Mouse (Mus musculus) MEL (cell line): ENCODE measurements around the gene Mrps18a. TPM values are rescaled to one million over a fixed set of nuclear protein-coding genes. Genes with fewer than 3 reads are reported as not detected.

Source experiments
- DNase-seq: peaks from one replicate; pipeline ENCODE4 v3.0.0; 2011; ENCODE audit warnings: low read depth, low spot score
- H3K27ac ChIP-seq: 2 replicates; pipeline ENCODE4 v1.5.1; 2012; ENCODE audit warnings: low read depth, mild to moderate bottlenecking, control low read depth, low read length, moderate library complexity; ENCODE audit not compliant: control insufficient read depth
- H3K27me3 ChIP-seq, 2 experiments: fragments of 150-350 bp in 1 of 2; sonication (generic) in 1 of 2; 2 replicates each; pipeline ENCODE4 v1.6.1; 2012; ENCODE audit warnings: low read length in 2 of 2, mild to moderate bottlenecking in 2 of 2, improper control_type of control experiment in 1 of 2, moderate library complexity in 1 of 2; ENCODE audit not compliant: insufficient read depth in 2 of 2, control insufficient read depth in 1 of 2
- H3K36me3 ChIP-seq, 2 experiments: 2 replicates each; pipeline ENCODE4 v1.6.1; 2012 to 2014; ENCODE audit warnings: low read length in 2 of 2, improper control_type of control experiment in 1 of 2, inconsistent platforms in 1 of 2, mild to moderate bottlenecking in 1 of 2; ENCODE audit not compliant: insufficient read depth in 2 of 2, control insufficient read depth in 1 of 2
- H3K4me1 ChIP-seq, 2 experiments: fragments of 150-350 bp in 1 of 2; sonication (generic) in 1 of 2; 2 replicates each; pipeline ENCODE4 v1.6.1; 2012; ENCODE audit warnings: low read length in 2 of 2, improper control_type of control experiment in 1 of 2, mild to moderate bottlenecking in 1 of 2; ENCODE audit not compliant: insufficient read depth in 2 of 2, control insufficient read depth in 1 of 2
- H3K4me3 ChIP-seq, 2 experiments: fragments of 150-350 bp in 1 of 2; sonication (generic) in 1 of 2; 2 replicates each; pipeline ENCODE4 v1.5.1; 2012; ENCODE audit warnings: low read depth in 2 of 2, low read length in 2 of 2, mild to moderate bottlenecking in 2 of 2, moderate library complexity in 2 of 2, control low read depth in 1 of 2, improper control_type of control experiment in 1 of 2; ENCODE audit not compliant: control insufficient read depth in 1 of 2, insufficient read depth in 1 of 2
- H3K79me2 ChIP-seq: 2 replicates; pipeline ENCODE4 v1.6.1; 2012; ENCODE audit warnings: mild to moderate bottlenecking, low read length, moderate library complexity; ENCODE audit not compliant: control insufficient read depth, poor library complexity, insufficient read depth
- H3K9ac ChIP-seq: 2 replicates; pipeline ENCODE4 v1.6.1; 2012; ENCODE audit warnings: low read depth, mild to moderate bottlenecking, control low read depth, low read length, moderate library complexity; ENCODE audit not compliant: control insufficient read depth, poor library complexity, severe bottlenecking
- H3K9me3 ChIP-seq: fragments of 150-350 bp; sonication (generic); replicated peaks from 2 replicates; pipeline ENCODE4 v1.6.1; 2012; ENCODE audit warnings: mild to moderate bottlenecking, low read length, improper control_type of control experiment, moderate library complexity; ENCODE audit not compliant: insufficient read depth
- CHD2 ChIP-seq: IDR thresholded peaks from 2 replicates; pipeline ENCODE4 v1.6.1; 2011; ENCODE audit warnings: low read length, improper control_type of control experiment
- EP300 ChIP-seq, 2 experiments: IDR thresholded peaks; 2 replicates each; pipeline ENCODE4 v1.6.1; 2011; ENCODE audit warnings: improper control_type of control experiment in 2 of 2, low read length in 2 of 2, low read depth in 1 of 2, mild to moderate bottlenecking in 1 of 2
- ETS1 ChIP-seq: IDR thresholded peaks from 2 replicates; pipeline ENCODE4 v1.6.1; 2012; ENCODE audit warnings: low read depth, mild to moderate bottlenecking, inconsistent platforms, low read length, improper control_type of control experiment, moderate library complexity
- GABPA ChIP-seq: IDR thresholded peaks from 2 replicates; pipeline ENCODE4 v1.6.1; 2012; ENCODE audit warnings: low read depth, mild to moderate bottlenecking, inconsistent platforms, low read length, improper control_type of control experiment, moderate library complexity
- GATA1 ChIP-seq: IDR thresholded peaks from 2 replicates; pipeline ENCODE4 v1.6.1; 2011; ENCODE audit warnings: low read depth, low read length, improper control_type of control experiment
- HCFC1 ChIP-seq: IDR thresholded peaks from 2 replicates; pipeline ENCODE4 v1.6.1; 2012; ENCODE audit warnings: low read depth, mild to moderate bottlenecking, inconsistent platforms, low read length, improper control_type of control experiment, moderate library complexity
- JUND ChIP-seq: IDR thresholded peaks from 2 replicates; pipeline ENCODE4 v1.6.1; 2011; ENCODE audit warnings: low read depth, mild to moderate bottlenecking, improper control_type of control experiment, low read length
- MAFK ChIP-seq: IDR thresholded peaks from 2 replicates; pipeline ENCODE4 v1.6.1; 2011; ENCODE audit warnings: low read depth, mild to moderate bottlenecking, low read length, improper control_type of control experiment, borderline replicate concordance
- MAX ChIP-seq: IDR thresholded peaks from 2 replicates; pipeline ENCODE4 v1.6.1; 2011; ENCODE audit warnings: low read length, improper control_type of control experiment
- MAZ ChIP-seq: IDR thresholded peaks from 2 replicates; pipeline ENCODE4 v1.6.1; 2012; ENCODE audit warnings: low read depth, mild to moderate bottlenecking, inconsistent platforms, low read length, improper control_type of control experiment
- MEF2A ChIP-seq: IDR thresholded peaks from 2 replicates; pipeline ENCODE4 v1.6.1; 2014; ENCODE audit warnings: low read depth, mild to moderate bottlenecking, inconsistent platforms, low read length, improper control_type of control experiment; ENCODE audit not compliant: poor library complexity, insufficient replicate concordance, severe bottlenecking; ENCODE audit errors: extremely low read depth
- MXI1 ChIP-seq: IDR thresholded peaks from 2 replicates; pipeline ENCODE4 v1.6.1; 2011; ENCODE audit warnings: mild to moderate bottlenecking, low read depth, low read length, improper control_type of control experiment
- POLR2AphosphoS2 ChIP-seq: IDR thresholded peaks from 2 replicates; pipeline ENCODE4 v1.6.1; 2011; ENCODE audit warnings: low read length, improper control_type of control experiment
- RAD21 ChIP-seq: IDR thresholded peaks from 2 replicates; pipeline ENCODE4 v1.6.1; 2011; ENCODE audit warnings: mild to moderate bottlenecking, low read depth, low read length, improper control_type of control experiment
- SIN3A ChIP-seq: IDR thresholded peaks from 2 replicates; pipeline ENCODE4 v1.6.1; 2012; ENCODE audit warnings: low read length, improper control_type of control experiment, inconsistent platforms
- SMC3 ChIP-seq: IDR thresholded peaks from 2 replicates; pipeline ENCODE4 v1.6.1; 2011; ENCODE audit warnings: low read depth, low read length, improper control_type of control experiment
- TCF12 ChIP-seq: IDR thresholded peaks from 2 replicates; pipeline ENCODE4 v1.6.1; 2014; ENCODE audit warnings: low read depth, mild to moderate bottlenecking, inconsistent platforms, low read length, improper control_type of control experiment, moderate library complexity
- UBTF ChIP-seq: IDR thresholded peaks from 2 replicates; pipeline ENCODE4 v1.6.1; 2012; ENCODE audit warnings: low read depth, mild to moderate bottlenecking, inconsistent platforms, low read length, improper control_type of control experiment, moderate library complexity, borderline replicate concordance; ENCODE audit not compliant: insufficient read depth
- USF1 ChIP-seq: IDR thresholded peaks from 2 replicates; pipeline ENCODE4 v1.6.1; 2014; ENCODE audit warnings: low read depth, mild to moderate bottlenecking, inconsistent platforms, low read length, improper control_type of control experiment, moderate library complexity
- USF2 ChIP-seq, 2 experiments: IDR thresholded peaks; 2 replicates each; pipeline ENCODE4 v1.6.1; 2011 to 2012; ENCODE audit warnings: improper control_type of control experiment in 2 of 2, low read length in 2 of 2, borderline replicate concordance in 1 of 2, inconsistent platforms in 1 of 2, low read depth in 1 of 2, mild to moderate bottlenecking in 1 of 2; ENCODE audit not compliant: insufficient read depth in 1 of 2
- ZC3H11A ChIP-seq: IDR thresholded peaks from 2 replicates; pipeline ENCODE4 v1.6.1; 2012; ENCODE audit warnings: low read depth, mild to moderate bottlenecking, inconsistent platforms, low read length, improper control_type of control experiment
- ZKSCAN1 ChIP-seq: IDR thresholded peaks from 2 replicates; pipeline ENCODE4 v1.6.1; 2012; ENCODE audit warnings: low read depth, mild to moderate bottlenecking, inconsistent platforms, low read length, improper control_type of control experiment, moderate library complexity
- polyA plus RNA-seq, 2 experiments: library from polyadenylated mRNA; stranded (reverse) in 1 of 2; unstranded in 1 of 2; fragments of >175 nt in 1 of 2; fragments of >200 nt in 1 of 2; gene quantifications; 2 replicates each; pipeline versions ENCODE4 v1.2.1 to v1.2.4; 2012; ENCODE audit warnings: low replicate concordance in 2 of 2, low read depth in 1 of 2; ENCODE audit not compliant: insufficient read length in 2 of 2, insufficient read depth in 1 of 2, missing spikeins in 1 of 2
- total RNA-seq: library from RNA; depleted of rRNA; stranded (reverse); fragments of 300-350 nt; gene quantifications from 2 replicates; pipeline ENCODE4 v1.2.3, GENCODE M21; 2012

The Mrps18a gene
- total and polyA plus RNA-seq, 3 experiments = 159 to 181 TPM; not detected in 1

- Histone ChIP-seq H3K79me2 (peaks cover 16% of the 10 kb centered on the region), H3K4me1 (peaks cover 4 to 28% of the 10 kb centered on the region in 2 experiments), H3K4me3 (peak overlapping the region; percentile 0 to 15; a peak in 1 of 4 replicates), H3K27ac (peak overlapping the region; percentile 20), H3K27me3 (no peaks in the 10 kb centered on the region), H3K36me3 (peaks cover 5 to 18% of the 10 kb centered on the region in 2 experiments), H3K9ac (peak overlapping the region; percentile 2), H3K9me3 (no peaks in the 10 kb centered on the region)
- DNase-seq = peak; percentile 74
- no peak for TF ChIP-seq MAFK
- TF ChIP-seq RAD21 = no peak
- TF ChIP-seq SMC3 = no peak
- TF ChIP-seq EP300 (IDR thresholded peaks at IDR 0.05; ENCODE audit: low read depth in 1 of 2, low read length in 2 of 2) = 0 out of 4 replicates have a peak, but pooled peaks of 1 of the 2 experiments have one; percentile 3
- no peak for TF ChIP-seq GABPA
- TF ChIP-seq GATA1 = no peak
- no peak for TF ChIP-seq JUND
- no peak for TF ChIP-seq MXI1
- TF ChIP-seq USF2 (IDR thresholded peaks at IDR 0.05; ENCODE audit: borderline replicate concordance in 1 of 2, insufficient read depth in 1 of 2, low read depth in 1 of 2, low read length in 2 of 2) = no peak
- peak; percentile 40; the same call in 1 of the 2 replicates for TF ChIP-seq SIN3A
- no peak for TF ChIP-seq ZC3H11A
- TF ChIP-seq HCFC1 = no peak
- TF ChIP-seq UBTF = no peak
- TF ChIP-seq CHD2 = no peak
- TF ChIP-seq POLR2AphosphoS2 = no peak
- TF ChIP-seq MEF2A = no peak
- no peak for TF ChIP-seq MAX
- TF ChIP-seq ETS1 = peak; percentile 24; the same call in 1 of the 2 replicates
- no peak for TF ChIP-seq USF1
- no peak for TF ChIP-seq ZKSCAN1
- TF ChIP-seq TCF12 = no peak
- TF ChIP-seq MAZ = no peak
These were observed 43.5 kb downstream of the Mrps18a start for GRCm38 (mm10) chr17:46154336-46154735.
